Mouse (Mus musculus): ENCODE results near the gene Heatr6. TPM values are rescaled to one million over a fixed set of nuclear protein-coding genes. Genes with fewer than 3 reads are reported as not detected.

The Heatr6 gene
- total RNA-seq, 2 experiments from 2014 or later = 8.5 to 9.2 TPM

GRCm38 (mm10) chr11:83792316-83792914 lies 38.9 kb downstream of the Heatr6 start:
- DNase-seq = no peak
- TF ChIP-seq CTCF (IDR thresholded peaks at IDR 0.05) = no peak
- Histone ChIP-seq H3K4me3 (no peak overlapping the region), H3K27ac (no peak overlapping the region)
- intact Hi-C loops (cut with DNase I) = no loop called here

GRCm38 (mm10) chr11:83793264-83793663 lies 39.8 kb downstream of the Heatr6 start:
- no peak for TF ChIP-seq CTCF (IDR thresholded peaks at IDR 0.05)
- no peak for DNase-seq
- intact Hi-C loops (cut with DNase I) = no loop called here
- Histone ChIP-seq H3K4me3 (no peak overlapping the region), H3K27ac (no peak overlapping the region)

- Histone ChIP-seq H3K27ac (no peak overlapping the region), H3K4me3 (no peak overlapping the region)
- TF ChIP-seq CTCF (IDR thresholded peaks at IDR 0.05) = no peak
- intact Hi-C loops (cut with DNase I) = no loop called here
- no peak for DNase-seq
These were observed 42.6 kb downstream of the Heatr6 start for GRCm38 (mm10) chr11:83796112-83796511.

DNA sequence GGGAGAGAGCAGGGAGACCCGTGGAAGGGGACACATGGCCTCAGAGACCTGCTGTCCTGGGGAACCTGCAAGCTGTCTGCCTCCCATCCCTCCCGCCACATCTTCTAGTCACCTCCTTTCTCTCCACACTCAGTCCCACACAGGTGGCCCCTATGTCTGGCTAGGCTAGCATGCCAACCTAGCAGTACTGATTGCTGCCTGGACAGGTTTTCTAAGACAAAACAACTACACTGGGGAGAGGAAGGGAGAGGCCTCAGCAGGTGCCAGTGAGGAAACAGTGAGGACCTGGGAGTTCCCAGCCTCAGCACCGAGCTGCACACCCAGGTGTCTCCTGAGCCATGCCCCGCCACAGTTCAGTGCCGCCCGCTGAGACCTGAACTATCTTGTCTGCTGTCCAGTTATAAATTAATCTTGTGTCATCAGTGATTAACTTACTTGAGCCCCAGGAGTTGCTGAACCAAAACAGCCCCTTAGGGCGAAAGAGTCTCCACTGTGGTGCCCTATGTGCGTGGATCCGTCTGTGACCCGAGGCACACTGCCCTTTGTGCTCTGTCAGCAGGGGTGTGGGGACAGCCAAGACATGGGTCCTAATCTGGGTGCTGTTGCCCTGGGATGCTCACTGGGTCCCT lies 43.6 kb downstream of the Heatr6 start:
- H3K27ac ChIP-seq = no peak overlapping the region
- intact Hi-C loops (cut with DNase I) = no loop called here
- DNase-seq = no peak
- no peak overlapping the region for H3K4me3 ChIP-seq
- no peak for TF ChIP-seq CTCF (IDR thresholded peaks at IDR 0.05)

GRCm38 (mm10) chr11:83799871-83800430 lies 46.5 kb downstream of the Heatr6 start:
- no peak for TF ChIP-seq CTCF (IDR thresholded peaks at IDR 0.05)
- intact Hi-C loops (cut with DNase I) = no loop called here
- H3K4me3 ChIP-seq = no peak overlapping the region
- no peak for DNase-seq
- no peak overlapping the region for H3K27ac ChIP-seq

- DNase-seq = no peak
- intact Hi-C loops (cut with DNase I) = no loop called here
- peak; percentile 66 for TF ChIP-seq CTCF (IDR thresholded peaks at IDR 0.05)
- Histone ChIP-seq H3K27ac (no peak overlapping the region), H3K4me3 (no peak overlapping the region)
These were observed 48.7 kb downstream of the Heatr6 start for GRCm38 (mm10) chr11:83802166-83802565.

- no peak for TF ChIP-seq CTCF (IDR thresholded peaks at IDR 0.05)
- intact Hi-C loops (cut with DNase I) = no loop called here
- no peak for DNase-seq
These were observed 49.1 kb downstream of the Heatr6 start for GRCm38 (mm10) chr11:83802581-83802980.

DNA sequence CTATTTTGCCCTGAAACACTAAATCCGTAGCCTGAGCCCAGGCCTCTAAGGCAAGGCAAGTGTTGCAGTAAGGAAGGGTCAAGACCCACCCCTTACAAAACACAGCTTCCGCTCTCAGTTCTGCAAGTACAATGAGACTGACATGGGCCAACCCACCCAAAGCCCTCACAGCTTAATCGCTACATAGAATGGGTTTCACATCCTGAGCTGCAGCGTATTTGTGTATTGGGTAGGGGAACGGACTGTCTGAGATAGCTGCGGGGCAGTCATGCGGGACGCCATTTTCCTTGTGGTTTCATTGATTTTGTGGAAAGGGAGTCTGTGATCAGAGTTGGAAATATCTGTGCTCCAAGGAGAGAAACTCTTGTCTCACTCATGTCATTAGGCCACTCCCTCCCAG lies 56.9 kb downstream of the Heatr6 start:
- no peak for DNase-seq
- Histone ChIP-seq H3K27ac (no peak overlapping the region), H3K4me3 (no peak overlapping the region)
- TF ChIP-seq CTCF (IDR thresholded peaks at IDR 0.05) = no peak
- intact Hi-C loops (cut with DNase I) = no loop called here

More at GRCm38 (mm10) chr11:83802581-83802980, 49.1 kb downstream of the Heatr6 start:
- Histone ChIP-seq H3K4me3 (no peak overlapping the region), H3K27ac (no peak overlapping the region)

GRCm38 (mm10) chr11:83815191-83815590 lies 61.7 kb downstream of the Heatr6 start:
- DNase-seq = no peak
- Histone ChIP-seq H3K27ac (no peak overlapping the region), H3K4me3 (no peak overlapping the region)
- intact Hi-C loops (cut with DNase I) = loop anchor here (1.0 kb wide), 1 partner anchor 121 kb away; no protein-coding TSS in a partner anchor
- no peak for TF ChIP-seq CTCF (IDR thresholded peaks at IDR 0.05)

DNA sequence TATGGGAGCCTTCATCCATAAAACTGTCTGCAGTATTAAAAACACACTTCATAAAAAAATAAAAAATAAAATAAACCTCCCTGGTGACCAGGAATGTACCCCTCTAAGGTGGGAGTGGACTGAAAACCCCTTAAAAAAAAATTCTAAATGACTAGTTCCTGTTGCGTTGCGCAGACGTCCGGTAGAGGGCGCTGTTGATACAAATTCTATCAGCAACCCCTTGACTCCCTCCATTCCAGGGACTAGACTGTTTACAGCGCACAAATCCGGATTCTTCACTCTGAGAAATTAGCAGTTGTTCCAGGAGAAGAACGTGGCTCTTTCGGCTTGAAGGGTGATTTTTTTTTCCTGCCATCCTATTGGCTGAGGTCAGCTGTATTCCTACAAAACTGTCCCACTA lies 62.1 kb downstream of the Heatr6 start:
- peak; percentile 48 for DNase-seq
- TF ChIP-seq CTCF (IDR thresholded peaks at IDR 0.05) = peak; percentile 86
- intact Hi-C loops (cut with DNase I) = loop anchor here (1.0 kb wide), 1 partner anchor 121 kb away; no protein-coding TSS in a partner anchor

GRCm38 (mm10) chr11:83817048-83817447 lies 63.6 kb downstream of the Heatr6 start:
- no peak for DNase-seq
- intact Hi-C loops (cut with DNase I) = no loop called here
- H3K27ac ChIP-seq = no peak overlapping the region
- no peak for TF ChIP-seq CTCF (IDR thresholded peaks at IDR 0.05)
- no peak overlapping the region for H3K4me3 ChIP-seq

More for the DNA sequence above, 62.1 kb downstream of the Heatr6 start:
- Histone ChIP-seq H3K4me3 (no peak overlapping the region), H3K27ac (no peak overlapping the region)

DNA sequence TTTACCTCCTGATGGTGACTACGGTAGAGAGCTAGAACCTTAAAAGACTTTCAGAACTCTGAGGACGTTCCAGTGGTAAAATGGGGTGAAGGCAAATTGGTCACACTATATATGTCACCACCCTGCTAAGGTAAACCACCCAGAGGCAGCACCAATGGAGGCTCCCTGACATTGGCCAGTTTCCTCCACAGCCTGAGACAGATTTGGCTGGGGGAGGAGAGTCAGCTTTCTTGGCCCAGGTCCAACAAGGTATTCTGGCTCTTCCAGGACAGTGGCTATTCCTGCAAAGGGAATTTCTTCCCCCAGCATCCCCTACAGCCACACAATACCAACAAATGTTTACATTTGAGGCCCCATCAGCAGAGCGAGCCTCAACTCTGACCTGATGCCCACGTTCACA lies 64.5 kb downstream of the Heatr6 start:
- H3K4me3 ChIP-seq = no peak overlapping the region
- no peak overlapping the region for H3K27ac ChIP-seq
- intact Hi-C loops (cut with DNase I) = no loop called here
- no peak for TF ChIP-seq CTCF (IDR thresholded peaks at IDR 0.05)
- no peak for DNase-seq

DNA sequence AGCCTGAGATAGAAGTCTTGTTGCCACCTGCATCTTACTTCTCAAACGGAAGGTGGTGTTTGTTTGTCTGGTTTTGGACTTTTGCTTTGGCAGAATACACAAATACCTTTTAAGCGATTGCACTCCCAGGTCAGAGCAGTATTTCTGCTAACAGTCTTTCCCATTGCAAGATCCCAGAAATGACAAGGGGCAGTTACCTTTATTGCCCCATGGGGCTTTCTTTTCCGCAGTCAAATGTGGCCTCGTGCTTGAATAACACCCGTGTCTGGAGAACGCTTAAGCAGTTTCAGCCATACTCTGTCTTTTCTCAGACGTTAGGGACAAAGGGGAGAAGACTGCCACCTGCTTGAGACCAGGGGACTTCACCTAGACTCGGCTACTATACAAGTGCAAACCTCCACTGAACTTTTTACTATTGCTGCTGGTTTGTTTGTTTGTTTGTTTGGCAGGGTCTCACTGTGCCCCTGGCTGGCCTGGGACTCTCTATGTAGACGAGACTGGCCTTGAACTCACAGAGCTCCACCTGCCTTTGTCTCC lies 65.2 kb downstream of the Heatr6 start:
- no peak for TF ChIP-seq CTCF (IDR thresholded peaks at IDR 0.05)
- intact Hi-C loops (cut with DNase I) = no loop called here
- DNase-seq = no peak
- H3K4me3 ChIP-seq = no peak overlapping the region
- no peak overlapping the region for H3K27ac ChIP-seq
